ENCODE assay signal across 34 mouse cellular contexts in genomic region chr14:34359676-34360244, GRCm38 (mm10). TPM values are rescaled to one million over a fixed set of nuclear protein-coding genes. Genes with fewer than 3 reads are reported as not detected.
DNase-seq lines count a peak whose midpoint lies in the region; ATAC-seq and TF ChIP-seq lines count a peak whose summit lies in the region.
"Had no signal": no experiment of that assay in that cellular context is flagged by ENCODE, and none has a peak within 500 bp of the region (broad histone marks: within the 10 kb centered on the region; RNA-seq: fewer than 3 reads in every experiment).

No protein-coding gene starts in this region.

- H3K9ac ChIP-seq in liver, adult 2 months (ENCODE audit: low read depth, low read length): no peak overlapping the region
- H3K9ac ChIP-seq in liver, embryonic 12.5 days: no peak overlapping the region
- H3K9ac ChIP-seq in ES-E14 (ENCODE audit: insufficient read depth, low read depth, low read length, poor library complexity, severe bottlenecking): peak overlapping the region; percentile 72; the same call in 1 of the 2 replicates
- H3K9ac ChIP-seq: embryonic facial prominence, embryonic 13.5 days; forebrain, embryonic 12.5 days; forebrain, embryonic 15.5 days; heart, embryonic 12.5 days; heart, embryonic 15.5 days; hindbrain, embryonic 13.5 days; intestine, embryonic 15.5 days had no signal

- in situ Hi-C loops in ES-E14 (cut with MboI; ENCODE audit: low sequenced_read_pairs in 2 of 2, unreplicated experiment in 2 of 2): no loop called here

- H3K27ac ChIP-seq in liver, adult 2 months (replicated peaks; ENCODE audit: insufficient read depth, low read depth, low read length): peak overlapping the region; percentile 42
- H3K27ac ChIP-seq in liver, embryonic 12.5 days: no peak overlapping the region
- H3K27ac ChIP-seq in ES-E14 (ENCODE audit: insufficient read depth, low read depth, low read length, poor library complexity, severe bottlenecking): peak overlapping the region; percentile 97
- H3K27ac ChIP-seq: embryonic facial prominence, embryonic 10.5 days; embryonic facial prominence, embryonic 13.5 days; forebrain, embryonic 12.5 days; forebrain, embryonic 15.5 days; heart, embryonic 15.5 days; hindbrain, embryonic 10.5 days; hindbrain, embryonic 13.5 days; intestine, embryonic 15.5 days had no signal

- no peaks in the 10 kb centered on the region for H3K9me3 ChIP-seq in liver, embryonic 12.5 days (replicated peaks)
- H3K9me3 ChIP-seq in E14TG2a.4 (ENCODE audit: low read length) (peaks cover 9% of the 10 kb centered on the region), ES-E14 (ENCODE audit: control insufficient read depth, insufficient read depth, low read depth, low read length) (no peaks in the 10 kb centered on the region)
- H3K9me3 ChIP-seq: embryonic facial prominence, embryonic 10.5 days; embryonic facial prominence, embryonic 13.5 days; forebrain, embryonic 12.5 days; forebrain, embryonic 15.5 days; G1E; heart, embryonic 12.5 days; heart, embryonic 15.5 days; hindbrain, embryonic 10.5 days; hindbrain, embryonic 13.5 days; intestine, embryonic 15.5 days had no signal

- TF ChIP-seq CTCF in liver, adult 2 months (IDR thresholded peaks at IDR 0.05; ENCODE audit: low read depth, low read length): no peak
- no peak for TF ChIP-seq CTCF in E14TG2a.4 (conservative IDR thresholded peaks at IDR 0.05; ENCODE audit: low read length)

- ATAC-seq in liver, embryonic 12.5 days: no peak
- ATAC-seq: activated CD4-positive, CD25-positive, alpha-beta regulatory T cell, adult 4 months; forebrain, embryonic 15.5 days; hindbrain, embryonic 16.5 days; intestine, embryonic 15.5 days; Patski had no signal

- H3K36me3 ChIP-seq in liver, adult 2 months (ENCODE audit: control insufficient read depth, insufficient read depth, low read length): no peaks in the 10 kb centered on the region
- no peaks in the 10 kb centered on the region for H3K36me3 ChIP-seq in liver, embryonic 12.5 days
- H3K36me3 ChIP-seq in E14TG2a.4 (ENCODE audit: insufficient read depth, low read length): no peaks in the 10 kb centered on the region; the same call in 1 of the 2 replicates
- H3K36me3 ChIP-seq in ES-E14 (ENCODE audit: control insufficient read depth, insufficient read depth, low read length, poor library complexity, severe bottlenecking): no peaks in the 10 kb centered on the region; the same call in 1 of the 2 replicates
- H3K36me3 ChIP-seq: embryonic facial prominence, embryonic 10.5 days; embryonic facial prominence, embryonic 13.5 days; forebrain, embryonic 12.5 days; forebrain, embryonic 15.5 days; G1E; heart, embryonic 12.5 days; heart, embryonic 15.5 days; hindbrain, embryonic 10.5 days; hindbrain, embryonic 13.5 days; intestine, embryonic 15.5 days had no signal

- no peaks in the 10 kb centered on the region for H3K79me2 ChIP-seq in liver, adult 2 months (ENCODE audit: control insufficient read depth, insufficient read depth, low read length)

- no peak overlapping the region for H3K4me3 ChIP-seq in liver, adult 2 months (ENCODE audit: insufficient read depth, low read depth, low read length)
- no peak overlapping the region for H3K4me3 ChIP-seq in liver, embryonic 12.5 days
- peak overlapping the region; percentile 58; the same call in 1 of the 2 replicates for H3K4me3 ChIP-seq in E14TG2a.4 (replicated peaks; ENCODE audit: low read length)
- H3K4me3 ChIP-seq in ES-E14 (ENCODE audit: insufficient read depth in 1 of 2, low read depth in 1 of 2, low read length in 2 of 2, poor library complexity in 1 of 2, severe bottlenecking in 1 of 2): peak overlapping the region in 1 of 2 experiments; percentile 34; a peak in 1 of 4 replicates
- H3K4me3 ChIP-seq: embryonic facial prominence, embryonic 10.5 days; embryonic facial prominence, embryonic 13.5 days; erythroblast, embryonic 14.5 days; forebrain, embryonic 12.5 days; forebrain, embryonic 15.5 days; heart, embryonic 12.5 days; heart, embryonic 15.5 days; hindbrain, embryonic 10.5 days; hindbrain, embryonic 13.5 days; intestine, embryonic 15.5 days had no signal

- TF ChIP-seq POLR2A in liver, adult 2 months (IDR thresholded peaks at IDR 0.05; ENCODE audit: extremely low read depth, insufficient read depth, low read length): no peak

- 30% methylated on average over 5 of the region's 5 CpGs for WGBS in liver, adult 2 months
- 37% methylated on average over 5 of the region's 5 CpGs for WGBS in liver, embryonic 12.5 days (ENCODE audit: insufficient replicate concordance)

- no peaks in the 10 kb centered on the region for H3K27me3 ChIP-seq in liver, adult 2 months (ENCODE audit: control insufficient read depth, insufficient read depth, low read length)
- H3K27me3 ChIP-seq in liver, embryonic 12.5 days (replicated peaks): peaks cover 10% of the 10 kb centered on the region; the same call in 1 of the 2 replicates
- no peaks in the 10 kb centered on the region for H3K27me3 ChIP-seq in E14TG2a.4 (ENCODE audit: insufficient read depth, low read length)
- H3K27me3 ChIP-seq: forebrain, embryonic 15.5 days; heart, embryonic 12.5 days; intestine, embryonic 15.5 days; Patski had no signal

- peaks cover 50% of the 10 kb centered on the region for H3K4me1 ChIP-seq in liver, adult 2 months (ENCODE audit: control insufficient read depth, insufficient read depth, low read length)
- peaks cover 29% of the 10 kb centered on the region for H3K4me1 ChIP-seq in liver, embryonic 12.5 days
- H3K4me1 ChIP-seq in E14TG2a.4 (replicated peaks; ENCODE audit: low read depth, low read length): peaks cover 77% of the 10 kb centered on the region
- H3K4me1 ChIP-seq in ES-E14 (ENCODE audit: control insufficient read depth in 2 of 2, insufficient read depth in 2 of 2, low read length in 2 of 2, poor library complexity in 1 of 2): peaks cover 19 to 42% of the 10 kb centered on the region in 2 experiments

- DNase-seq in liver, adult 2 months (ENCODE audit: extremely low read depth, low read depth, low spot score): no peak
- DNase-seq in ES-E14 (ENCODE audit: low read depth, low spot score): peak; percentile 88
- no peak for DNase-seq in kidney, postnatal 4 days
- DNase-seq in thymus, postnatal 4 days: no peak
- DNase-seq: adrenal gland, postnatal 10 days; cerebellum, adult 11 months; cerebellum, adult 8-10 months; cerebellum, postnatal 10 days; cerebellum, postnatal 36 days; embryo, embryonic 11 days; gastrocnemius, postnatal 25 days; heart, adult 18-20 months; heart, postnatal 10 days; heart, postnatal 36 days had no signal

- H3K4me2 ChIP-seq in liver, embryonic 12.5 days: no peak overlapping the region
- H3K4me2 ChIP-seq: embryonic facial prominence, embryonic 13.5 days; forebrain, embryonic 12.5 days; forebrain, embryonic 15.5 days; heart, embryonic 12.5 days; heart, embryonic 15.5 days; hindbrain, embryonic 13.5 days; intestine, embryonic 15.5 days had no signal

TF ChIP-seq in ES-E14, 5 proteins besides CTCF, POLR2A, EP300 and RAD21:
- TF ChIP-seq HCFC1 (IDR thresholded peaks at IDR 0.05; ENCODE audit: borderline replicate concordance, insufficient read depth, low read length): no peak
- TF ChIP-seq MAFK (IDR thresholded peaks at IDR 0.05; ENCODE audit: insufficient read depth, low read depth, low read length): peak; percentile 44; the same call in 1 of the 2 replicates
- no peak for TF ChIP-seq ZC3H11A (IDR thresholded peaks at IDR 0.05; ENCODE audit: borderline replicate concordance, low read depth, low read length)
- 0 out of 2 replicates have a peak, but pooled peaks have one; percentile 53 for TF ChIP-seq CHD2 (IDR thresholded peaks at IDR 0.05; ENCODE audit: low read depth, low read length)
- TF ChIP-seq ZNF384 (IDR thresholded peaks at IDR 0.05; ENCODE audit: low read depth, low read length): peak; percentile 98

RNA-seq across cellular contexts. Expression of gene Fam25c, which starts 4.5 kb away (rescaled TPM):
- total RNA-seq in liver, adult 2 months (2014; rRNA removed): 56.3 and 66.7 TPM in 2 replicates
- polyA plus RNA-seq in liver, adult 2 months (2012; rRNA removed): 74.3 and 146 TPM in 2 replicates
- not detected in 2 replicates for polyA plus RNA-seq in liver, embryonic 12.5 days (2016; fragmentation: Nextera tagmentation; extraction: Ambion mirVana)
- 97.8 and 145 TPM in 2 replicates for total RNA-seq in ES-E14 (2012; rRNA removed)
- total RNA-seq: adrenal gland, postnatal 4 days; G1E; gastrocnemius, adult 8-10 months; heart, adult 18-20 months; heart, postnatal 10 days; heart, postnatal 36 days had no signal
- polyA plus RNA-seq: activated CD4-positive, CD25-positive, alpha-beta regulatory T cell, adult 4 months; cortical plate, adult 2 months; embryonic facial prominence, embryonic 10.5 days; erythroblast, embryonic 14.5 days; forebrain, embryonic 12.5 days; forebrain, embryonic 15.5 days; G1E; gonadal fat pad, adult 2 months; heart, embryonic 12.5 days; heart, embryonic 15.5 days; hindbrain, embryonic 10.5 days; hindbrain, embryonic 13.5 days; hindbrain, embryonic 16.5 days; intestine, embryonic 15.5 days; Patski had no signal

RNA-seq across cellular contexts. Expression of gene Sncg, which starts 14.8 kb away (rescaled TPM):
- total RNA-seq in liver, adult 2 months (2014; rRNA removed): 0.20 and 0.46 TPM in 2 replicates
- 0.11 and 0.45 TPM in 2 replicates for polyA plus RNA-seq in liver, adult 2 months (2012; rRNA removed)
- 0.49 and 0.57 TPM in 2 replicates for polyA plus RNA-seq in liver, embryonic 12.5 days (2016; fragmentation: Nextera tagmentation; extraction: Ambion mirVana)
- 2.4 and 3.9 TPM in 2 replicates for total RNA-seq in ES-E14 (2012; rRNA removed)
- polyA plus RNA-seq: activated CD4-positive, CD25-positive, alpha-beta regulatory T cell, adult 4 months; erythroblast, embryonic 14.5 days; G1E; Patski had no signal

RNA-seq across cellular contexts. Expression of gene Mmrn2, which starts 15.5 kb away (rescaled TPM):
- total RNA-seq in liver, adult 2 months (2014; rRNA removed): 9.2 and 10.7 TPM in 2 replicates
- 3.0 and 3.4 TPM in 2 replicates for polyA plus RNA-seq in liver, adult 2 months (2012; rRNA removed)
- polyA plus RNA-seq in liver, embryonic 12.5 days (2016; fragmentation: Nextera tagmentation; extraction: Ambion mirVana): 3.5 and 3.7 TPM in 2 replicates
- 17.4 and 41.2 TPM in 2 replicates for total RNA-seq in ES-E14 (2012; rRNA removed)
- polyA plus RNA-seq: activated CD4-positive, CD25-positive, alpha-beta regulatory T cell, adult 4 months; erythroblast, embryonic 14.5 days had no signal

RNA-seq across cellular contexts. Expression of gene Glud1, which starts 49.2 kb away (rescaled TPM):
- 691 and 755 TPM in 2 replicates for total RNA-seq in liver, adult 2 months (2014; rRNA removed)
- 633 and 710 TPM in 2 replicates for polyA plus RNA-seq in liver, adult 2 months (2012; rRNA removed)
- 137 and 145 TPM in 2 replicates for polyA plus RNA-seq in liver, embryonic 12.5 days (2016; fragmentation: Nextera tagmentation; extraction: Ambion mirVana)
- total RNA-seq in ES-E14 (2012; rRNA removed): 199 and 211 TPM in 2 replicates

RNA-seq across cellular contexts. Expression of gene Shld2, which starts 49.5 kb away (rescaled TPM):
- total RNA-seq in liver, adult 2 months (2014; rRNA removed): 25.4 and 36.4 TPM in 2 replicates
- 9.2 and 12.2 TPM in 2 replicates for polyA plus RNA-seq in liver, adult 2 months (2012; rRNA removed)
- polyA plus RNA-seq in liver, embryonic 12.5 days (2016; fragmentation: Nextera tagmentation; extraction: Ambion mirVana): 8.2 and 9.7 TPM in 2 replicates
- 10.8 and 14.8 TPM in 2 replicates for total RNA-seq in ES-E14 (2012; rRNA removed)
